Mouse (Mus musculus): Measurements from ENCODE around the gene Apoa4. TPM values are rescaled to one million over a fixed set of nuclear protein-coding genes. Genes with fewer than 3 reads are reported as not detected.

The Apoa4 gene
- polyA plus RNA-seq, 1 experiment from 2014 or later: 0.06 TPM

- TF ChIP-seq EP300 (IDR thresholded peaks at IDR 0.05): no peak
- TF ChIP-seq CTCF (IDR thresholded peaks at IDR 0.05): no peak
- H3K9me3 ChIP-seq (ENCODE audit: low read length): no peaks in the 10 kb centered on the region
- H3K27me3 ChIP-seq (replicated peaks; ENCODE audit: insufficient read depth, low read length): no peaks in the 10 kb centered on the region
- H3K4me1 ChIP-seq (ENCODE audit: insufficient read depth, low read depth, low read length): no peaks in the 10 kb centered on the region
- no peak overlapping the region for H3K4me3 ChIP-seq (ENCODE audit: low read depth, low read length)
- H3K9ac ChIP-seq (replicated peaks; ENCODE audit: low read depth): no peak overlapping the region
- H3K36me3 ChIP-seq (ENCODE audit: insufficient read depth, low read length): peaks cover 25% of the 10 kb centered on the region
- DNase-seq (ENCODE audit: low spot score): no peak
- no peak overlapping the region for H3K4me2 ChIP-seq (replicated peaks; ENCODE audit: low read depth, low read length)
- 73% methylated on average over 6 of the region's 6 CpGs for WGBS
- H3K27ac ChIP-seq (ENCODE audit: low read length): no peak overlapping the region
- ATAC-seq: no peak
Observed at GRCm38 (mm10) chr9:46223090-46223489, 17.4 kb upstream of the Apoa4 start.

DNA sequence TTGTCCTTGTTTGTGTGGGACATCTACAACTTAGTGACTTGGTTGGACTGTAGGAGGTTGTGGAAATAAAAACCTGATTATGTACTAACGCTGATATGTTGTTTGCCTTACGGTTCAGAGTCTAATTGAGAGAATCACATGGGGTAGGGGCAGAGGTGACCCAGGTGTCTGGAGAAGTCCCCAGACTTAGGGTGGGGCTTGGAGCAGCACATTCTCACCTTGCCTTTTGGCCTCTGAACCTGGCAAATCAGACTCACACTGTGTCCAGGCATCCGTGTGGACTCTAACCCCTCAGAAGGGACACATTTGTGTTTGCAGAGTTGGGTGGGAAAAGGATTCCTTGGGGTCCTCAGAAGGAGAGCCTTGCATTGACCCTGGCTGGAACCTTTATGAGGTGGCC, 16.4 kb upstream of the Apoa4 start:
- no peaks in the 10 kb centered on the region for H3K4me1 ChIP-seq (ENCODE audit: insufficient read depth, low read depth, low read length)
- H3K27ac ChIP-seq (ENCODE audit: low read length): no peak overlapping the region
- DNase-seq (ENCODE audit: low spot score): no peak
- no peaks in the 10 kb centered on the region for H3K27me3 ChIP-seq (replicated peaks; ENCODE audit: insufficient read depth, low read length)
- peaks cover 25% of the 10 kb centered on the region for H3K36me3 ChIP-seq (ENCODE audit: insufficient read depth, low read length)
- 81% methylated on average over 3 of the region's 3 CpGs for WGBS
- no peak overlapping the region for H3K4me2 ChIP-seq (replicated peaks; ENCODE audit: low read depth, low read length)
- no peak for ATAC-seq
- TF ChIP-seq CTCF (IDR thresholded peaks at IDR 0.05) (no peak), EP300 (IDR thresholded peaks at IDR 0.05) (no peak)
- no peaks in the 10 kb centered on the region for H3K9me3 ChIP-seq (ENCODE audit: low read length)
- H3K4me3 ChIP-seq (ENCODE audit: low read depth, low read length): no peak overlapping the region
- H3K9ac ChIP-seq (replicated peaks; ENCODE audit: low read depth): no peak overlapping the region

DNA sequence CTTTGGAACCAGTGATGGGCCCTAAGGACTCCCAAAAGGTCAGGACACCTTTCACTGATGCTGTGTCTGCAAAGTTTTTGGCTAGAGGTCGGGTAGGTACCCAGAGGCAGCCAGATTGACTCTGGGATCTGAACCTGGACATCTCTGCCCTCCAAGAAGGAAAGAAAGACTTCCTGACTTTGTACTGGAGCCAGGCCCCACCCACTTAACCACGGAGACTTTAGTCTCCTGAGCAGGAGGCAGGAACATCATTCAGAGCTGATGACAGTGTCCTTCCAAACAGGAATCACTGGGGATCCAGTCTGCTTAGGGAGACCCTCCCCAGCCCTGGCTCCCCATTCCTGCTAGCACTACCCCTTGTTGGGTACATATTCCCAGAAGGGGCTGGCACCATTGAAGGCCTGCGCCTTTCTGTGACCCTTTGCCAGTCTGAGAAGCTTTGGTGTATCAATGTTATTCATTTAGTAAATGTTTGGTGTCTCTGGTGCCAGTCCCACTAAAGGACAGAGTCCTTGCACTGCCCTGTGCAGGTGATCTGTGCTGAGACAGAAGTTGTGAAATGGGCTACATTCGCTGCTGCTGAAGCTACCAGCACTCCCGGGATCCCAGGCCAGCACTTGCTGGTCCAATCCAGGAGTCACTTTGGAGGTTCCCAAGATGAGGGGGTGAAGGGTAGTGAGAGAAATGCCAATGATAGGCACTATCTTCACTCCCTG, 15.4 kb upstream of the Apoa4 start:
- WGBS: 51% methylated on average over 5 of the region's 5 CpGs
- Histone ChIP-seq H3K36me3 (ENCODE audit: insufficient read depth, low read length) (peaks cover 19% of the 10 kb centered on the region), H3K4me3 (ENCODE audit: low read depth, low read length) (no peak overlapping the region), H3K4me2 (replicated peaks; ENCODE audit: low read depth, low read length) (no peak overlapping the region), H3K9ac (replicated peaks; ENCODE audit: low read depth) (no peak overlapping the region), H3K27me3 (replicated peaks; ENCODE audit: insufficient read depth, low read length) (no peaks in the 10 kb centered on the region), H3K4me1 (ENCODE audit: insufficient read depth, low read depth, low read length) (peaks cover 4% of the 10 kb centered on the region; the same call in 1 of the 2 replicates), H3K9me3 (ENCODE audit: low read length) (no peaks in the 10 kb centered on the region), H3K27ac (ENCODE audit: low read length) (no peak overlapping the region)
- TF ChIP-seq CTCF (IDR thresholded peaks at IDR 0.05): no peak
- no peak for TF ChIP-seq EP300 (IDR thresholded peaks at IDR 0.05)
- no peak for DNase-seq (ENCODE audit: low spot score)
- no peak for ATAC-seq

GRCm38 (mm10) chr9:46227064-46227614, 13.4 kb upstream of the Apoa4 start:
- WGBS: 87% methylated on average over 3 of the region's 3 CpGs
- H3K9ac ChIP-seq (replicated peaks; ENCODE audit: low read depth): no peak overlapping the region
- peaks cover 7% of the 10 kb centered on the region for H3K36me3 ChIP-seq (ENCODE audit: insufficient read depth, low read length)
- no peak for DNase-seq (ENCODE audit: low spot score)
- peaks cover 7% of the 10 kb centered on the region; the same call in 1 of the 2 replicates for H3K4me1 ChIP-seq (ENCODE audit: insufficient read depth, low read depth, low read length)
- H3K27me3 ChIP-seq (replicated peaks; ENCODE audit: insufficient read depth, low read length): 0 out of 2 replicates have a peak, but pooled peaks cover 4% of the 10 kb centered on the region
- H3K27ac ChIP-seq (ENCODE audit: low read length): no peak overlapping the region
- TF ChIP-seq CTCF (IDR thresholded peaks at IDR 0.05): no peak
- TF ChIP-seq EP300 (IDR thresholded peaks at IDR 0.05): no peak
- H3K4me2 ChIP-seq (replicated peaks; ENCODE audit: low read depth, low read length): no peak overlapping the region
- no peak for ATAC-seq
- no peaks in the 10 kb centered on the region for H3K9me3 ChIP-seq (ENCODE audit: low read length)
- no peak overlapping the region for H3K4me3 ChIP-seq (ENCODE audit: low read depth, low read length)

GRCm38 (mm10) chr9:46228491-46228890, 12.0 kb upstream of the Apoa4 start, which contains the start of gene Apoa1:
Gene Apoa1 (plus strand): TSS chr9:46228580.
- ATAC-seq (no peak), DNase-seq (ENCODE audit: low spot score) (no peak)
- Histone ChIP-seq H3K27me3 (replicated peaks; ENCODE audit: insufficient read depth, low read length) (0 out of 2 replicates have a peak, but pooled peaks cover 4% of the 10 kb centered on the region), H3K4me2 (replicated peaks; ENCODE audit: low read depth, low read length) (no peak within 1 kb of the TSS), H3K9me3 (ENCODE audit: low read length) (no peaks in the 10 kb centered on the region), H3K4me1 (ENCODE audit: insufficient read depth, low read depth, low read length) (peaks cover 7% of the 10 kb centered on the region; the same call in 1 of the 2 replicates), H3K27ac (ENCODE audit: low read length) (no peak within 1 kb of the TSS), H3K36me3 (ENCODE audit: insufficient read depth, low read length) (no peaks in the 10 kb centered on the region), H3K9ac (replicated peaks; ENCODE audit: low read depth) (no peak within 1 kb of the TSS), H3K4me3 (ENCODE audit: low read depth, low read length) (no peak within 1 kb of the TSS)
- WGBS: 39% methylated on average over 9 of the region's 9 CpGs
- TF ChIP-seq CTCF (IDR thresholded peaks at IDR 0.05) (no peak), EP300 (IDR thresholded peaks at IDR 0.05) (no peak)

DNA sequence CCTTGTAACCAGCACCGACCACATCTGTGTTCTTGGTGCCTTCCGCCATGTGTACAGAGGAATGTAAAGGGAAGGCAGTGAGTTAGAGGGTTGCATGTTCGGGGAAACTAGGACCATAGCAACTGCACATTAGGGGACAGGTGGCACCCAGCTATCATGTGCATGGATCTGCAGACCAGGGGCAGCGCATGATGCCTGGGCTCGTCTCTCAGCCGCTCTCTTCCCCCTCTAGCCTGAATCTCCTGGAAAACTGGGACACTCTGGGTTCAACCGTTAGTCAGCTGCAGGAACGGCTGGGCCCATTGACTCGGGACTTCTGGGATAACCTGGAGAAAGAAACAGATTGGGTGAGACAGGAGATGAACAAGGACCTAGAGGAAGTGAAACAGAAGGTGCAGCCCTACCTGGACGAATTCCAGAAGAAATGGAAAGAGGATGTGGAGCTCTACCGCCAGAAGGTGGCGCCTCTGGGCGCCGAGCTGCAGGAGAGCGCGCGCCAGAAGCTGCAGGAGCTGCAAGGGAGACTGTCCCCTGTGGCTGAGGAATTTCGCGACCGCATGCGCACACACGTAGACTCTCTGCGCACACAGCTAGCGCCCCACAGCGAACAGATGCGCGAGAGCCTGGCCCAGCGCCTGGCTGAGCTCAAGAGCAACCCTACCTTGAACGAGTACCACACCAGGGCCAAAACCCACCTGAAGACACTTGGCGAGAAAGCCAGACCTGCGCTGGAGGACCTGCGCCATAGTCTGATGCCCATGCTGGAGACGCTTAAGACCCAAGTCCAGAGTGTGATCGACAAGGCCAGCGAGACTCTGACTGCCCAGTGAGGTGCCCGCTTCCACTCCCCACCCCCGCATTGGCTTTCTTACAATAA, 10.7 kb upstream of the Apoa4 start:
- H3K4me2 ChIP-seq (replicated peaks; ENCODE audit: low read depth, low read length): peak overlapping the region; percentile 67
- DNase-seq (ENCODE audit: low spot score) (peak; percentile 94), ATAC-seq (peak; percentile 91)
- H3K4me1 ChIP-seq (ENCODE audit: insufficient read depth, low read depth, low read length): peaks cover 7% of the 10 kb centered on the region; the same call in 1 of the 2 replicates
- no peak overlapping the region for H3K27ac ChIP-seq (ENCODE audit: low read length)
- no peaks in the 10 kb centered on the region for H3K36me3 ChIP-seq (ENCODE audit: insufficient read depth, low read length)
- H3K4me3 ChIP-seq (ENCODE audit: low read depth, low read length): peak overlapping the region; percentile 31
- no peaks in the 10 kb centered on the region for H3K9me3 ChIP-seq (ENCODE audit: low read length)
- WGBS: 13% methylated on average over 37 of the region's 37 CpGs
- peak; percentile 88 for TF ChIP-seq CTCF (IDR thresholded peaks at IDR 0.05)
- TF ChIP-seq EP300 (IDR thresholded peaks at IDR 0.05): no peak
- 0 out of 2 replicates have a peak, but pooled peaks cover 4% of the 10 kb centered on the region for H3K27me3 ChIP-seq (replicated peaks; ENCODE audit: insufficient read depth, low read length)
- no peak overlapping the region for H3K9ac ChIP-seq (replicated peaks; ENCODE audit: low read depth)

Measured in lung, postnatal 0 days (tissue).